Mouse (Mus musculus): ENCODE data around the gene Sf1.

DNA sequence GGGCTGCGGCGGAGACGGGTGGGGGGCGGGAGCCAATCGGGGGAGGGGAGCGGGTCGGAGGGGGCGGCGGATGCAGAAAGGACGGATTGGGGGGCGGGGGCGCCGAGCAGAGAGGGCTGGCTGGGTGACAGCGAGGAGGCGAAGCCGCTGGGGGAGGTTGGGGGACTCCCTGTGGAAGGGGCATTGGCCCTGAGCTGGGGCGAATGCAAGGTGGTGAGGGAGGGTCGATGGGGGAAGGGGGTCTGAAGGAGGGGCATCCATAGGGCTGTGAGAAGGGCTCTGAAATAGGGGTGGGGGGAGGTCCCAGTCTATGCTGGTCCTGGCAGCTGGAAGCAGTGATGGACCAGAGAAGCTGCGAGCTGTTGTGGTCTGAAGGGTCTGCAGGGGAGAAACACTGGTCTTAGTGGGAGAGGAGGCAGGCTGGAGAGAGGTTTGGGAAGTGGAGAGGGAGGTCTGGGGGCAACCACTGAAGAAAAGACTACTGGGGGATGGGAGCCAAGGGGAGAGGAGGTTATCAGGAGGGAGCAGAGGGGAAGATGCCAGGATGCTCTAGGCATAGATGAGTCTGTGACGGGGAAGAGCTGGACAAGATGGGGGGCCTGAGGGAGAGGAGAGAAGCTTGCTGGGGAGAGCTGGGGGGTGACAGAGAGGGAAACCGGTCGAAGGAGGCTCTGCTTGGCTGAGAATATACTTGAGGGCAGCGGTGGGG is 55.6 kb downstream of the Sf1 start:
- no peak for TF ChIP-seq CTCF (IDR thresholded peaks at IDR 0.05; ENCODE audit: extremely low read depth, insufficient read length, insufficient replicate concordance, low read depth, low read length)
- TF ChIP-seq POLR2A (IDR thresholded peaks at IDR 0.05; ENCODE audit: low read depth, low read length): no peak
